Mouse (Mus musculus): Measurements from ENCODE around the gene Gm49340.

Gene Gm49340

DNA sequence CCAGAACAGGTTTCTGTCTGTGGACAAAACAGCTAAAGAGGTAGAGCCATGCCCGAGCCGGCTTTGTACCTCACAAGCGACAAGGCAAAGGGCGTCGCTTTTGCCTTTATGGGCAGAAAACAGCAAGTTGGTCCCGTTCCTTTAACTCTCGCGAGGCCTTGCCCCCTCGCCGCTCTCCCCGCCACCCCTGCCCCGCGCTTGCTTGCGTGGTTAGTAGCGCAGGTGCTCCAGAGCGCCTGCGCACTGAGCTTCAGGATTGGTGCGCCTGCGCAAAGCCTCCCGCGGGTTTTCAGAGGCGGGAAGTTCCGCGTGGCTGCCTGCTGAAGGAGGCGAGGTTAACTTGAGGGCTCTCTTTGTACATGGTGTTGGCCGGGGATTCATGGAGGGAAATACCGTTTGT lies at the start of gene Gm49340, which contains the start of the genes Aspa and Spata22:
TSS of gene Gm49340 (plus strand) at position 300 of the 400 bp plus-strand sequence.
TSS of gene Aspa (minus strand) at position 155 of the 400 bp plus-strand sequence.
TSS of gene Spata22 (plus strand) at position 300 of the 400 bp plus-strand sequence.
- peak; percentile 5 for DNase-seq

DNA sequence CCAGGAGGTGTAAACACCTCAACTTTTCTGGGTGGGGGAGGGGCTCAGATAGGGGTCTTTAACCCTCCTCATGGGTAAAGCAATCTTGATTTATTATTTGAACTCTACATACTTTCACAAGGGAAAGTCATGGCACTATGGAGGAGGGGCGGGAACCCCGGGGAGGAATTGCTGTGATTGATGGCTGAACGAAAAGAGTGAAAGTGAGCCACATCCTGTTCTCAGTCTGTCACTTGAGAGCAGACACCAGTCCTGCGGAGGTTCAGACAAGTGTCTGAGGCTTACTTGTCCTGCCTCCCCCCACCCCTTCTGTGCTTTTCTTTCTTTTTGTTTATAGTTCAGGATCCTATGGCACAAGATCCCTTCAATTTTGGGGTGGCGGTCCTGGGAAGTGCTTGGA lies 48.8 kb upstream of the Gm49340 start:
- peak; percentile 66 for DNase-seq

DNA sequence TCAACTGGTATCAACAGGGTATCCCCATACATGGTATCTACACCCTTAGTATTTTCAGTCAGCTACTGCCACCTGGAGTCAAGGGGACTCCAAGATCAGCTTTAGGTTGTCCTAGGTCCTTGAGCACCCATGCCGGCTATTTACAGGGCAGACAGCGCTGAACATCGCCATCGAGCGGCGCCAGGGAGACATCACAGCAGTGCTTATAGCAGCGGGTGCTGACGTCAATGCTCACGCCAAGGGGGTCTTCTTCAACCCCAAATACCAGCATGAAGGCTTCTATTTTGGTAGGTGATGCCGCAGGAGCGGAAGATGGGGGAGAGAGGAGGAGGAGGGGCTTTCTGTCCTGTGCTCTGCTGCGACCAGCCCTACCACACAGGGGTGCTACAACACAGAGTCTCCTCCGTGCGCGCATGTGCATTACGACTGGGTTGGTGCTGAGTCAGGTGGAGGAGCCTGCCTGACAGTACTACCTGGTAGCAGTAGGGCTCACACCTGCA lies 48.0 kb upstream of the Gm49340 start:
- peak; percentile 95 for DNase-seq

DNA sequence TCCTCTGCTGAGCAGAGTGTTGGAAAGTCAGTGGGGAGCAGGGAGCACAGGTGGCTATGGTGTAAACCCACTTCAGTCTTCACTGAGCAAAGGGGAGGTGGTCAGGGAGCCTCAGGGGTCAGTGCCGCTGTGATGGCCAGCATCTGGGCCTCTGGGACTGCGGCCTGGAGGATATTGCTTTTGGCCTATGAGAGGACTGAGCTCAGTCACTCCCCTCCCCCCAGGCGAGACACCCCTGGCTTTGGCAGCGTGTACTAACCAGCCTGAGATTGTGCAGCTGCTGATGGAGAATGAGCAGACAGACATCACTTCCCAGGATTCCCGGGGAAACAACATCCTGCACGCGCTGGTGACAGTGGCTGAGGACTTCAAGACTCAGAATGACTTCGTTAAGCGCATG lies 46.2 kb upstream of the Gm49340 start:
- peak; percentile 97 for DNase-seq

DNA sequence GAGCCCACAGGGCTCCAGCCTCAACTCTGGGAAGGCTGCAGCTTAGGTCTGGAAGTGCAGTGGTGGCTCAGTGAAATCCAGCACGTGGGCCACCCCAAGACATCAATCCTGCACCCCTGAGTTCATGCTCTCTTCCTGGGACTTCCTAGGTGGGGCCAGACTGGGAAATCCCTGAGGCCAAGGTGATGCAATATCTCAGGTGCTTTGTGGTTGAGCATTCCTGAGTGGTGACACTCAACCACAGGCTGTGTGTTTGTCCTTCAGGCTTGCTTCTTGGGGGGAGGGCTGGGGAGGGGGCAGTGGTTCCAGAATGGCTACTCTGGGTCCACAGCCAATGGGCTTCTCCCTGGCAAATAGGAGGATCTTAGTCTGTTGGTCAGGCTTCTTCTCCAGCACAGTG lies 45.6 kb upstream of the Gm49340 start:
- no peak for DNase-seq

DNA sequence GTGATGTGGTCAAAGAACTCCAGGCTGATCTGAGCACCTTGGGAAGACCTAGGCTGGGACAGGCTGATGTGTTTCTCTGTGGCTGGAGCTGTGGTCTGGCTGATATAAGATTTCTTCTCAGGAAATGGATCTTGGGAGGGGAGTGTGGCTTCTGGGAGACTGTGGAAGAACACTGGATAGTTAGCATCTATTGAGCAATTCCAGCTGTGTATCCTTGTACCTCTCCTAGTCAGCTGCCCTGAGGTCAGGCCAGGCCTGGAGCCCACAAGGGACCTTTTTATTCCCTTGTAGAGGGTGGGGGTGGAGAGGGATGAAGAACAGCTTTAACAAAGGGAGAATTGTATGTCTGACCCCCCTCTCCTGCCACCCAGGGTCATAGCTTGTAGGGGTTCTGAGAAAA lies 45.2 kb upstream of the Gm49340 start:
- peak; percentile 96 for DNase-seq

DNA sequence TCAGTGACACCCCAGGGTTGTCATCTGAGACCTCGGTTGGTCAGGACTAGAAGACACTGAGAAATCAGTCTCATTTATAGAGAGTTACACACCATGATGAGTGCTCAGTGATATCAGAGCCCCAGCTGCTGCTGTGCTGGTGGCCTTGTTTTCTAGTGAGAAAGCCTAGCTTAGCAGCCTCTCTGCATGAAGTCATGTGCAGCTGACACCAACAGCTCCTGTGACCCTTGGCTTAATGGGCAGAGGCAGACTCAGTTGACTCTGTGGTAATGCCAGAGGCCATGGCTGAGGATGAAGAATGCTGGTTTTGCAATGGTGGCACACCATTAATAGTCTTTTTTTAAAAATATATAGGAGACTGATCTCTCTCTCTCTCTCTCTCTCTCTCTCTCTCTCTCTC lies 39.9 kb upstream of the Gm49340 start:
- DNase-seq: peak; percentile 86

DNA sequence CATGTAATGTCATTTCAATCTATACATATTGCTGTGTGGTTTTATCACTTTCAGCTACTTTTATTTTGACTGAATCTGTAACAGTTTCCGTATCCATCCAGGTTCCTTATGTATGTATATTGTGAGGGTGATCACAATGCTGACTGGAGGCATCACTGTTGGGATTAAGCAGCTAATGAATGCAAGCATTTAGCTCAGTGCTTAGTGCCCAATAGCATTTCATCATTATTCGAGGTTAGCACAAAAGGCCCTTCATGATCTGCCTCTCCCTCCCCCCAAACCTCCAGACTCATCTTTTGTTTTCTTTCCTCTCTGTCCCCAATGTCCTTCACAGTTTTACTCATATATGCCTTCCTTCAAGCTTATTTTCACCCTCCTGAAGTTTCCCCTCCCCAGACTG lies 26.4 kb upstream of the Gm49340 start:
- DNase-seq: peak; percentile 31

DNA sequence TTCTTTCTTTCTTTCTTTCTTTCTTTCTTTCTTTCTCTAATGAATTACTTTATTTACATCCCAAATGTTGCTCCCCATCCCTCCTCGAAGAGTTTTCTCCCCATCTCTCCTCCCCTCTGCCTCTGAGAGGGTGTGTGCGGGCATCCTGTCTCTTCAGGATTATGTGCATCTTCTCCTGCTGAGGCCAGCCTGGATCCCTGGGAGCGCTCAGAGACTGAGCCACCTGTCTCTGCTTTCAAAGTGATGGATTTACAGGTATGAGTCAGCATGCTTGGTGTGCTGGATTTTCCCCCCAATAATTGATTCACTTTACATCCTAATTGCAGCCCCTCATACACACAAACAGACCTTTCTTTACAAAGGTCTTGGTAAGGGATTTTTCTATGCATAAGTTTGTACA lies 13.6 kb upstream of the Gm49340 start:
- DNase-seq: peak; percentile 53

DNA sequence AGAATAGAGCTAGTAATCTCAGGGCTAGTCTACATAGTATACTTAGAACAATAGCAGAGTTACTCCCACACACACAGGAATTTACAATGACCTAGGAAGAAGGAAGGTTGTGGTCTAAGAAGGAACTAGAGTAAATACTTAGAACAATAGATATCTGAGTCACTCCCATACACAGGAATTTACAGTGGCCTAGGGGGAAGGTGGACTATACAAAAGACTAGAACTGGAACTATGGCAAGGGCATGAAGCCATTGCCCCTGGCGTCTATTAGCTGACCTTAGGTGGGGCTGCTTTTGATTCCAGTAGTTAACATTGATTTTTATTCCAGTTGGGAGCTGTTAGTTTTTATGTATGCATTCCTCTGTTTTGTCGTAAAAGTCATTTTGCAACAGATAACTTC lies 11.0 kb upstream of the Gm49340 start:
- DNase-seq: peak; percentile 79

DNA sequence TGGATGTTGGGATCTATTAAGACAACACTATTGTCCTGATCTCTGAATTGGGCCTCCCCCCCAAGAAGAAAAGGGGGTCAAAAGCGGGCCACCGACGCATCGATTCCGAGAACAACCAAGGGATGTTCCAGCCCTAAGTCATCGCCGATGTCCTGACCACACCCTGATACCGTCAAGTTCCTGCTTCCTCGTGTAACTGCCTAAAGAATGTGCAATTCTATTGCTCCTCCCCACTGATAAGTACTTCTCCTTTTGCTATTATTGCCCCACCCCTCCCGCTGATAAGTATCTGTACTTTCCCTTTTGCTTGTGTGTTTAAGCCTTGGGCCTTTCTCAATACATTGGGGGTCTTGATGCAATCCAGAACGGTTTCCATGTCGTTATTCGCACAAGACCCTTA lies 8.5 kb upstream of the Gm49340 start:
- peak; percentile 79 for DNase-seq

DNA sequence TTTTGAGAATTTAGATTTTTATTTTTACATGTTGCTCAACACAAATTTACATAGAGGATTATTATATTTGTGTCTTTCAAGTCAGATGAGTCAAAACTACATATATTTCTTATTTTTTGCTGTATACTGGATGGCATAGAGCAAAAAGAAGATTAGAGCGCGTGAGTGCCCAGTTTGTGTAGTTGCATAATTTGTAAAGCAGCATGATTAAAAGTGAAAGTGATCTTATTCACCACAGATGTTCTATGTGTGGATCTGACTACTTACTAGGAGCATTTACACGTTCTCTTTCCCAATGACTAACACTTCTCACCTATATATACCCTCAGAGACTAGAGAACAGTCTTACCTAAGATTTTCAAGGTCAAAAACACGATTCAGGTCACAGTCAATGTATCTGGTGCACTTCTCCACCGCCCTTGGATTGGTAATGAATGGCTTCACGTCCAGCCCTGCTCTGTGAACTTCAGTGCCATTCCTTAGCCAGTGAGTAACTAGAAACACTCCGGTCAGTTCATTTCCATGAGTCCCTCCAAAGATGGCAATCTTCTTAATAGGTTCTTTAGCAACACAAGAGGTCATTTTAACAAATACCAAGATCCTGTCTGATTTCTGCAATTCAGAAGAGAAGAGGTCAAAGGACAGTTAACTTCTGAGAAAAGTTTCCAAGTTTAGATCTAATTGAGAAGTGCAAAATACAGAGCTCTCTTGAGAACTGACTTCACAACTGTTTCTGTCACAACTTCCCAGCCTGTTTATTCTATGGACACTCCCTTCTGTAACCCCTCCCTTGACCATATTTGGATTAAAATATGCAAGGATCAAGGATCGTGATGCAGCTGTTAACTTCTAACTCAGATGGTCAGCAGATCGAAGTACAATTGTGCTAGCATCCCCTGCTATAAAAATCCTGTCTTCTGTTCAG lies 5.4 kb upstream of the Gm49340 start:
- peak; percentile 42 for DNase-seq

DNA sequence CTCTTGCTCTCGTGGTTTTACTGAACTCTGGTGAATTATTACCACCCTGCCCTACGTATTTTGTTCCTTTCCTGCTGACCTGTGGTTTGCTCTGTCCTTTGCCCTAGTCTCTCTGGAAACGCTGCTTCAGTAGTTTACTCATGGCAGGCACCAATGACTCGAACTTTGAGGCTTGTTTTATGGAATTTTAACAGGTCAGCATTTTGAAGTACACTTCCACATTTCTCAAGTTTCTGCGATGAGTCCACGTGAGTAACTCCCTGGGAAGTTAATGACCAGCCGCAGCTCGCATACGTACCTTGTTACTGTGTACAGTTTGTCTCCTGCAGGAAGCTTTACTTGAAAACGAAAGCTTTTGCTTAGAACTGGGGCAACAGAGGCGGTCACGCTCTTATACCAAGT lies 3.1 kb upstream of the Gm49340 start:
- DNase-seq: peak; percentile 94

DNA sequence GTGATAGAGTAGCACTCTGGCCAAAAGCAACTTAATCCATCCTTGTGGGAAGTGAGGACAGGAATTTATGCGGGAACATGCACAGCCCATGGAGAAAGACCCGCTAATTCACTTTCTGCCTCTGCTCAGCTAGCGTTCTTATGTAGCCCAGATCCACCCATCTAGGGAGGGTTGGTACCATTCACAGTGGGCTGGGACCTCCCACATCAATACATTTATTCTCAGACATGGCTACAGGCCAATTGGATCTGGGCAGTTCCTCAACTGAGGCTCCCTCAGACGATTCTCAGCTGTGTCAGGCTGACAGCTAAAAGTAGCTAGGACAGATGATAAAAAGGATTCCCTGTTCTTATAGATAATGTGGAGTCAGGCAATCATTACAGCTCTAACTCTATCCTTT lies 2.2 kb upstream of the Gm49340 start:
- DNase-seq: peak; percentile 79

DNA sequence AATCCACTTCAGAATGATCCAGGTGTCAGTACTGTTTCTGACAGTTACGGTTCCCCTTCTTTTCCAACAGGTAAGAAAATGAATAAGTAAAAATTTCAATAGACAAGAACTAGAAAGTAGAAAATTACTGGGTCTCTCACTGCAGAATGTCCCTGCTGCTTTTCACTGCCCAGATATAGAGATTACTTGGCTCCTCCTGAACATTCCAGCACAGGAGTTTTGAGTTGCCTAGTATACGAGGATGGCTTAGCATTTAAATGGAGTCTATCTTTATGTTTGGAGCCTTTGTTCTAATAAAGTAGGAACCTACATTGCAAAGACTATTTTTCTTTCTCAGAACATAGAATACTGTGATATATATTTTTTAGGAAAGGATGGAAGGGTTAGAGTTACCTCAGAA lies 3.8 kb downstream of the Gm49340 start:
- DNase-seq: no peak

DNA sequence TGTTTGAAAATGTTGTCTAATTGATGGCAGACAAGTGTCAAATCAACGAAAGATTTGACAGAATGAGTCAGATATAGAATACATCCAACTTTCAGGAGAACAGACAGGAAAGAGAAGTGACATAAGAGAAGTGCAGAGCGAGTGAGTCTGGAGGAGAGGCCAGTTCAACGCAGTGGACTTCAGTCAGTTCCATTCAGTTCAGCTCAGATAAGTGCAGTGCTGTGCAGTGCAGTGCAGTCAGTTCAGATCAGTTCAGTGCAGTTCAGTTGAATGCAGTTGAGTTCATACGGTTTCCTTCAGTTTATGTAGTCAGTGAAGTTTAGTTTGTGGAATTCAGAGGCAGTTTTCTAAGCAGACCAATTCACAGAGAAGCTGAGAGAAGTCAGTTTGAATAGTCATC lies 7.4 kb downstream of the Gm49340 start:
- no peak for DNase-seq

DNA sequence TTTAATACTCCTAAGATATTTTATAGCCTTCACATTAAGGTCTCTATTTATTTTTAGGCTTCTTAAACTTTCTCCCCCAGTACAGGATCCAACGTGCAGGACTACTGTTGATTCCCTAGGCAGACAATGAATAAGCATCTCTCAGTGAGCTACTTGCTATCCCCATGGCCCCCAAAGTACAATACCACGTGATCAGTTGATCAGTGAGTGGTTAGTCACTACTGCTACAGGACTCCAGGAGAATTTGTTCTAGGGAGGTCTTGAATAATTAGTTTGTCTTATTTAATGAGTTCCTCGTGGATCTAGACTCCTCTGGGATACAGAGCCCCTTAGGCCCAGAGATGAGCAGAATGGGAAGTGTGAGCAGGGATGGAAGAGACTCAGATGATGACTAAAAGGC lies 20.9 kb downstream of the Gm49340 start, which contains the start of gene Olfr20:
TSS of gene Olfr20 (plus strand) at position 301 of the 400 bp plus-strand sequence.
- no peak for DNase-seq

DNA sequence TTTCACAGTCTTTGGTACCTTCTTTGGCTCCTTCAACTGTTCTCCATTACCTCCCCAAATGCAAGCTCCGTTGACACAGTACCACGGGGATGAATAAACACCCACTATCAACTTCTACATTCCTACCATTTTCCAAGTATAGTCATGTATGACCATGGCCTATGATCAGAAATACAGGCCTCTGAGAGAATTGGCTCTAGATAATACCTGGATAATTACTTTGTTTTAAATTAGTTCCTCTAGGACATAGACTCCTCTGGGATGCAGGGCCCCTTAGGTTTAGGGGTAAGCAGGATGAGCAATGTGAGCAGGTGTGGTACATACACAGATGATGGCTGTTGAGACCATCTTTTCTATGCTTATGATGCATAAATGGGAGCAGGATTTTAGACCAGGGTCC lies 41.4 kb downstream of the Gm49340 start, which contains the start of gene Olfr376:
TSS of gene Olfr376 (plus strand) at position 301 of the 400 bp plus-strand sequence.
- no peak for DNase-seq

DNA sequence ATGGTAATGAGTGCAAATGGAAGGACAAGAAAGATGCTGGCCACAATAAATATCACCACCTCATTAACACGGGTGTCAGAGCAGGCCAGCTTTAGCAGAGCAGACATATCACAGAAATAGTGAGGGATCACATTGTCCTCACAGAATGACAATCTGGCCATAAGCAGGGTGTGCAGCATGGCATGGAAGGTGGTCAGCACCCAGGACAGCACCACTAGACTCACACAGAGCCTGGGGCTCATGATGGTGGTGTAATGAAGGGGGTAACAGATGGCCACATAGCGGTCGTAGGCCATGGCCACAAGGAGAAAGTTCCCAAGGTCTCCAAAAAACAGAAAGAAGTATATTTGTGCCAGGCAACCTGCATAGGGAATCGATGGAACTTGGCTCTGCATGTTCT lies 65.8 kb downstream of the Gm49340 start:
- no peak for DNase-seq

DNA sequence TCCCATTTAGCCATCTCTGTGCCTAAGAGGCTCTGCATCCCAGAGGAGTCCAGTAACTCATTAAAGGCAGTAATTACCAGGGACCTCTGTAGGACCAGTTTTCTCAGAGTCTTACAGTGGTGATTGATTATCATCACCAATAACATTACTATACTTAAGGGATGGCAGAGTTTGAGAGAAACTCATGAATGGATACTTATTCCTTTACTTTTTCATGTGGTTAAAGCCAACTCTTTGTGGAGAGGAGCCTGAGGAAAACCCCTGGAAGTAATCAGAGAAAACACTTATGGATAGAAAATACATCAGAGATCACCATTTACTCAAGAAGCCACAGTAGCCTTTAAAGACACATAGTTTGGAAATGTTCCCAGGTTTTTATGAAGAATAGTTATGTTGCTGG lies 70.0 kb downstream of the Gm49340 start, which contains the start of gene Olfr1:
TSS of gene Olfr1 (minus strand) at position 101 of the 400 bp plus-strand sequence.
- DNase-seq: no peak

All from heart, adult 11 months (tissue).